12 mouse cellular contexts compared by ENCODE assay signal in genomic region chr11:84641601-84642000, GRCm38 (mm10).
DNase-seq lines count a peak whose midpoint lies in the region; ATAC-seq and TF ChIP-seq lines count a peak whose summit lies in the region.
"Had no signal": no experiment of that assay in that cellular context is flagged by ENCODE, and none has a peak within 500 bp of the region (broad histone marks: within the 10 kb centered on the region; RNA-seq: fewer than 3 reads in every experiment).

No protein-coding gene starts in this region.

- no peak for DNase-seq in heart, adult 2 months
- no peak for DNase-seq in hindbrain, embryonic 11.5 days (ENCODE audit: low spot score)
- DNase-seq in gastrocnemius, postnatal 10 days, result no peak
- DNase-seq in layer of hippocampus, adult 2 months (ENCODE audit: low spot score in 2 of 2), result no peak
- DNase-seq in adrenal gland, adult (ENCODE audit: inconsistent age in 2 of 2, low spot score in 1 of 2), result no peak
- DNase-seq: adrenal gland, postnatal 25 days; thymus, postnatal 4 days had no signal

- peaks cover 88% of the 10 kb centered on the region for H3K27me3 ChIP-seq in heart, embryonic 12.5 days (replicated peaks)
- 0 out of 2 replicates have a peak, but pooled peaks cover 3% of the 10 kb centered on the region for H3K27me3 ChIP-seq in heart, adult 2 months (ENCODE audit: control insufficient read depth, insufficient read depth, low read length)
- H3K27me3 ChIP-seq in embryonic facial prominence, embryonic 12.5 days, result peaks cover 66% of the 10 kb centered on the region
- peaks cover 8% of the 10 kb centered on the region for H3K27me3 ChIP-seq in hindbrain, embryonic 11.5 days (ENCODE audit: control insufficient read depth, insufficient read depth, low read length)
- peaks cover 81% of the 10 kb centered on the region for H3K27me3 ChIP-seq in midbrain, embryonic 12.5 days

- peak overlapping the region; percentile 88; the same call in 1 of the 2 replicates for H3K4me2 ChIP-seq in heart, embryonic 12.5 days
- H3K4me2 ChIP-seq in embryonic facial prominence, embryonic 12.5 days (replicated peaks), result peak overlapping the region; percentile 87; the same call in 1 of the 2 replicates
- H3K4me2 ChIP-seq in hindbrain, embryonic 11.5 days (replicated peaks; ENCODE audit: low read depth, low read length), result peak overlapping the region; percentile 72
- H3K4me2 ChIP-seq in midbrain, embryonic 12.5 days (replicated peaks), result peak overlapping the region; percentile 80

- no peak for TF ChIP-seq POLR2A in heart, adult 2 months (IDR thresholded peaks at IDR 0.05; ENCODE audit: insufficient read depth, low read depth, low read length)

- H3K27ac ChIP-seq in heart, embryonic 12.5 days (ENCODE audit: poor library complexity, severe bottlenecking), result no peak overlapping the region
- H3K27ac ChIP-seq in heart, adult 2 months, result no peak overlapping the region
- no peak overlapping the region for H3K27ac ChIP-seq in embryonic facial prominence, embryonic 12.5 days
- peak overlapping the region; percentile 86; the same call in 1 of the 2 replicates for H3K27ac ChIP-seq in hindbrain, embryonic 11.5 days (ENCODE audit: low read depth, low read length)
- 0 out of 2 replicates have a peak overlapping the region, but pooled peaks have one; percentile 65 for H3K27ac ChIP-seq in midbrain, embryonic 12.5 days (replicated peaks)
- H3K27ac ChIP-seq in layer of hippocampus, adult 2 months, result no peak overlapping the region
- H3K27ac ChIP-seq: liver, embryonic 14.5 days; macrophage had no signal

- intact Hi-C loops in heart, adult 2 months (cut with DNase I), result no loop called here

- TF ChIP-seq EP300 in heart, adult 2 months (IDR thresholded peaks at IDR 0.05; ENCODE audit: insufficient read depth, low read depth, low read length), result no peak

- no peaks in the 10 kb centered on the region for H3K79me2 ChIP-seq in heart, adult 2 months (replicated peaks; ENCODE audit: control insufficient read depth, insufficient read depth, low read length)

- H3K36me3 ChIP-seq in heart, embryonic 12.5 days, result no peaks in the 10 kb centered on the region
- no peaks in the 10 kb centered on the region for H3K36me3 ChIP-seq in heart, adult 2 months (ENCODE audit: control insufficient read depth, insufficient read depth, low read length)
- no peaks in the 10 kb centered on the region for H3K36me3 ChIP-seq in embryonic facial prominence, embryonic 12.5 days
- H3K36me3 ChIP-seq in hindbrain, embryonic 11.5 days (ENCODE audit: control insufficient read depth, insufficient read depth, low read length), result no peaks in the 10 kb centered on the region
- H3K36me3 ChIP-seq in midbrain, embryonic 12.5 days, result no peaks in the 10 kb centered on the region

- TF ChIP-seq CTCF in heart, adult 2 months (IDR thresholded peaks at IDR 0.05), result no peak
- TF ChIP-seq CTCF in layer of hippocampus, adult 2 months (conservative IDR thresholded peaks at IDR 0.05), result no peak

- 23% methylated on average over 5 of the region's 5 CpGs for WGBS in heart, embryonic 12.5 days
- WGBS in heart, adult 2 months, result 30% methylated on average over 5 of the region's 5 CpGs
- 22% methylated on average over 5 of the region's 5 CpGs for WGBS in embryonic facial prominence, embryonic 12.5 days
- WGBS in hindbrain, embryonic 11.5 days, result 22% methylated on average over 5 of the region's 5 CpGs
- WGBS in midbrain, embryonic 12.5 days, result 15% methylated on average over 5 of the region's 5 CpGs

- no peaks in the 10 kb centered on the region for H3K9me3 ChIP-seq in heart, embryonic 12.5 days (replicated peaks)
- no peaks in the 10 kb centered on the region for H3K9me3 ChIP-seq in embryonic facial prominence, embryonic 12.5 days
- H3K9me3 ChIP-seq in hindbrain, embryonic 11.5 days (ENCODE audit: control insufficient read depth, low read length), result no peaks in the 10 kb centered on the region
- H3K9me3 ChIP-seq in midbrain, embryonic 12.5 days, result no peaks in the 10 kb centered on the region

- no peak for ATAC-seq in heart, embryonic 12.5 days (ENCODE audit: insufficient number of reproducible peaks, low FRiP score)
- ATAC-seq in embryonic facial prominence, embryonic 12.5 days (ENCODE audit: insufficient number of reproducible peaks, insufficient read depth, low FRiP score, low TSS enrichment), result no peak
- ATAC-seq in hindbrain, embryonic 11.5 days (ENCODE audit: low FRiP score), result no peak
- no peak for ATAC-seq in midbrain, embryonic 12.5 days (ENCODE audit: low FRiP score, low read depth)

- H3K4me1 ChIP-seq in heart, embryonic 12.5 days (replicated peaks), result no peaks in the 10 kb centered on the region; the same call in 1 of the 2 replicates
- no peaks in the 10 kb centered on the region for H3K4me1 ChIP-seq in heart, adult 2 months (ENCODE audit: control insufficient read depth, insufficient read depth, low read length)
- no peaks in the 10 kb centered on the region for H3K4me1 ChIP-seq in embryonic facial prominence, embryonic 12.5 days
- H3K4me1 ChIP-seq in hindbrain, embryonic 11.5 days (replicated peaks; ENCODE audit: control insufficient read depth, insufficient read depth, low read length), result peaks cover 2% of the 10 kb centered on the region; the same call in 1 of the 2 replicates
- H3K4me1 ChIP-seq in midbrain, embryonic 12.5 days, result peaks cover 41% of the 10 kb centered on the region

- peak overlapping the region; percentile 56; the same call in 1 of the 2 replicates for H3K4me3 ChIP-seq in heart, embryonic 12.5 days
- no peak overlapping the region for H3K4me3 ChIP-seq in heart, adult 2 months
- no peak overlapping the region for H3K4me3 ChIP-seq in embryonic facial prominence, embryonic 12.5 days
- no peak overlapping the region for H3K4me3 ChIP-seq in hindbrain, embryonic 11.5 days (ENCODE audit: low read depth, low read length)
- H3K4me3 ChIP-seq in midbrain, embryonic 12.5 days, result no peak overlapping the region; the same call in 1 of the 2 replicates
- H3K4me3 ChIP-seq in layer of hippocampus, adult 2 months, result no peak overlapping the region

- H3K9ac ChIP-seq in heart, embryonic 12.5 days, result no peak overlapping the region
- no peak overlapping the region for H3K9ac ChIP-seq in heart, adult 2 months (ENCODE audit: low read depth, low read length)
- no peak overlapping the region for H3K9ac ChIP-seq in embryonic facial prominence, embryonic 12.5 days
- peak overlapping the region; percentile 75; the same call in 1 of the 2 replicates for H3K9ac ChIP-seq in hindbrain, embryonic 11.5 days (ENCODE audit: low read depth, low read length)
- no peak overlapping the region for H3K9ac ChIP-seq in midbrain, embryonic 12.5 days (replicated peaks)
- H3K9ac ChIP-seq: liver, embryonic 14.5 days had no signal

Comparison
In these comparisons a context has a peak if more than half of its experiments do, and no peak if none do; other contexts are left out.
1. H3K27ac ChIP-seq: peak in hindbrain, embryonic 11.5 days (single experiment) and midbrain, embryonic 12.5 days (single experiment); none in heart, embryonic 12.5 days (single experiment), heart, adult 2 months (single experiment), embryonic facial prominence, embryonic 12.5 days (single experiment) and layer of hippocampus, adult 2 months (single experiment).
2. Peak in every context shown above with its lines, with median percentiles within 50 percentile points of each other: H3K4me2 ChIP-seq.